Mouse (Mus musculus): Measurements from ENCODE around the gene Nptxr.

Nptxr gene

DNA sequence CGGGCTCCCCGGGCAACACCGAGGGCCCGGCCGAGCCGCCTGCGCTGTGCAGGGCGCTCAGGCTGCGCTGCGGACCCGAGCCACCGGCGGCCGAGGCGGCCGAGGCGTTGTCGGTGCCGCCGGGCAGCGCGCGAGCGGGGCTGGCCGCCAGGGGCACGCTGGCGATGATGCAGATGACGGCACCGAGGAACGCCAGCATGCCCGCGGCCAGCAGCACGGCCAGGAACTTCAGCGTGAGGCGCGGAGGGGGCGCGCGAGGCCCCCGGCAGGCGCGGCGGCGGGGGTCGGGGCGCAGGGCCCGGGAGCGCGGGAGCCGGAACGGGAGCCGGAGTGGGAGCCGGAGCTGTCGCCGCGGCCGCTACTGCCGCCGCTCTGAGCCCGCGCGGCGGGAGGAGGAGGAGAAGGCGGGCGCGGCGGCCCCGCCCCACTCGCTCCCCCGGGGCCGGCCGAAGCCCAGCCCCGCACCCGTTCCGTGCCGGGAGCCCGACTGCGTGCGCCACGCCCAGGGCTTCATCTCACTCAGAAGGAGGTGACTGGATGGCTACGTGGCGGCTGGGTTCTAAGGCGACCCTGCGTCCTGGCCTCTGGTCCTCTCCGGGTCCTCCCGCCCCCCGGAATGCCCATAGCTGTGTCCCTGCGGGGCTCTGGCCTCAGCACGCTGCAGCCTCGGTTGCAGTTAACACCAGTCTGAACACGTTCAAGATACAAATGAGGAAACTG is at the start of gene Nptxr:
Gene Nptxr (minus strand): TSS at position 415 of the 720 bp plus-strand sequence.
- DNase-seq (ENCODE audit: low read depth): peak; percentile 15

DNA sequence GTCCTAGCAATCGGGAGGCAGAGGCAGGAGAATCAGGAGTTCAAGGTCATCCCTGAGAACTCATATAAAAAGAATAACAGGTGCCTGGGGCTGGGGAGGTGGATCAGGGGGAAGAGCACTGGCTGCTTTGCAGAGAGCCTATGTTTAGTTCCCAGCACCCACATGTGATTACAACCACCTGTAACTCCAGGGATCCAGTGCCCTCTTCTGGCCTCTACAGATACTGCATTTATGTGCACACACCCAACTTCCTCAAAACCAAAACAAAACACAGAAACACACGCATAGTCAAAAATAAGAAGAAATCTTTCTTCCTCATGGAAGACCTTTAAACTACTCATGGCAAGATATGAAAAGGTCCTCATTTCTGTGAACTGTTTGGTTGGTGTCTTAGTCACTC is 45.6 kb upstream of the Nptxr start:
- DNase-seq (ENCODE audit: low read depth): no peak

DNA sequence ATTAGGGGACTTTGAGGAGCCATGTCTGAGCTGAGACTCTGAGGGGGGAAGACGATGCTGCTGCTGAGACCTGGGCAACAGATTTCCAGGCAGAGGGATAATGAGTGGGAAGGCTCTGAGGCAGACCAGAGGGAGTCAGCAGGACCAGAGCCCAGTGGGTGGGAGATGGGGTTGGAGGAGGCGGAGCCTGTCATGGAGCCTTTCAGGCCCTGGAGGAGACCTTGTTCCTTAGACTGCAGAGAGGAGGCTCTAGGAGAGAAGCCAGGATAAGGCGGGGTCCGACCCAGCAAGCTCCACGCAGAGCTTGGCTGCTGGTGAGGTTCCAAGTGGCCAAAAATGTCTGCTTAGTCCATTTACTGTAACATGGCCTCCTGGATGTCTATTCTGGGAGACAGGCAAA is 42.5 kb upstream of the Nptxr start:
- DNase-seq (ENCODE audit: low read depth): no peak

- no peak for DNase-seq (ENCODE audit: low read depth)
Measured at GRCm38 (mm10) chr15:79845986-79846385, 41.4 kb upstream of the Nptxr start.

- no peak for DNase-seq (ENCODE audit: low read depth)
Measured at GRCm38 (mm10) chr15:79842985-79843384, 38.4 kb upstream of the Nptxr start.

GRCm38 (mm10) chr15:79840281-79840680 is 35.7 kb upstream of the Nptxr start:
- DNase-seq (ENCODE audit: low read depth): no peak

- no peak for DNase-seq (ENCODE audit: low read depth)
Measured at GRCm38 (mm10) chr15:79834881-79835260, 30.3 kb upstream of the Nptxr start.

DNA sequence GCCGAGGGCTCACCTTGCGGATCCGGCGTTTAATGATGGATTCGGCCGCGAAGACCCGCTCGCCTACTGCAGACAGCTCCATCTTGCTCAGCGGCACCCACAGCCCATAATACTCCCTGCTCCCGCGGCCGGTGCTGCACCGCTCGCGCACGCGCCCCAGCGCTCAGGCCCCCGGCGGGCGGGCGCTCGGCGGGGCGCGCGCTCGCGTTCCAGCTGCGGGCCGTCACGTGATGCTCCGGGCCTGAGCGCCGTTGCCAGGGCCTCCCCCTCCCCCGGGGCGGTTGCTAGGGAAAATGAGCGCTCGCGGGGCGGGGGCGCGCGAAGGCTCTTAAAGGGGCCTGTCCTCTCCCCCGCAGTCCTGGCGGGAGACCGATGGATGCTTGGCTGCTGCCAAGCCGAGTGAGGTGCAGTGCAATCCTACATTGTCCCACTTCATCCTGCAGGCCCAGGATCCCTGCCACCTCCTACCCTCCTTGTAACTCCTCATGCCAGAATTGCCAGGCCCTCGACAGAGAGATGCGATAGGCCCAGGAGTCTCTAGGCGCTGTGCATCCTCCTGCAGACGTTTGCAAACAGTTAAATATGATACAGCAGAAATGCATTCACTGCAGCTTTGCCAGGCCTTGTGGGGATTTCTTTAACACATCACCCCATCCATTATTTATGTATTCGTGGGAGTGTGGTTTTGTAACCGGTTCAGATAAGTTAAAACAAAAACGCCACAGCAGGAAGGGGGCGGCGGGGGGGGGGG is 29.7 kb upstream of the Nptxr start, which contains the start of the genes Npcd and Cbx6:
Gene Npcd (minus strand): TSS at position 108 of the 751 bp plus-strand sequence.
Gene Cbx6 (minus strand): TSS at position 559 of the 751 bp plus-strand sequence.
- DNase-seq (ENCODE audit: low read depth): peak; percentile 90

DNA sequence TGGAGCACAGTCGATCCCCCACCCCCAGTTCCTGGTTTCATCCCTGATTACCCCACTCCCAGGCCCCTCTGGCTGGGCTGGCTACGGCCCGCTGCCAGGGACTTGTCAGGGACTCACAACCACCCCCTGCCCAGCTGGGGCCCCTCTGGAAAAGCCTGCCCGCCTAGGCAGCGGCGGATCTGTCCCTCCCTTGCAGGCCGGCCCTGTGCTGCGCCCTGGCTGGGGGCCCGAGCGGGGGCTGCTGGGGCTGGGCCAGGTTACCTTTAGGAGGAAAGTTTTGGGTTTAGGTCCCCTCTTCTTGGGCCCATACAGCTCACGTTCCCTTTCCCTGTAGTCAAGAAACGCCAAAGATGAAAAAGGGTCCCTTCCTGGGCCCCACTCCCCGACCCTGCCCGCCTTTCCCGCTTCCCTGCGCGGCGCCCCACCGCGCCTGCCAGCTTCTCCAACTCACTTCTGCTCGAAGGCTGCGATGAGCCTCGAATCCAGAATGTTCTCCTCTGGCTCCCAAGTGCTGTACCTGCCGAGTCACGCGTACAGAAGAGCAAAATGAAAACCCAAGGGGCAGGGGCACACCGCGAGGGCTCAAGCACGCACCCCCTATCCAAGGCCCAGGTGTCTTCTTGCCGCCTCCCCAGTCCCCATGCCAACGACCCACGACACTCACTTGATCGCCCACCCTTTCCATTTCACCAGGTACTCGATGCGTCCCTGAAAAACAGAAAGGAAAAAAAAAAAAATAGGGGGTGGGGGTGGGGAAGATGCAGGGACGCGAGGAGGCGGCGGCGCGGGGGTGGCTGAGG is 28.9 kb upstream of the Nptxr start:
- peak; percentile 45 for DNase-seq (ENCODE audit: low read depth)

- DNase-seq (ENCODE audit: low read depth): peak; percentile 88
Measured at GRCm38 (mm10) chr15:79832064-79832900, 27.7 kb upstream of the Nptxr start.

DNA sequence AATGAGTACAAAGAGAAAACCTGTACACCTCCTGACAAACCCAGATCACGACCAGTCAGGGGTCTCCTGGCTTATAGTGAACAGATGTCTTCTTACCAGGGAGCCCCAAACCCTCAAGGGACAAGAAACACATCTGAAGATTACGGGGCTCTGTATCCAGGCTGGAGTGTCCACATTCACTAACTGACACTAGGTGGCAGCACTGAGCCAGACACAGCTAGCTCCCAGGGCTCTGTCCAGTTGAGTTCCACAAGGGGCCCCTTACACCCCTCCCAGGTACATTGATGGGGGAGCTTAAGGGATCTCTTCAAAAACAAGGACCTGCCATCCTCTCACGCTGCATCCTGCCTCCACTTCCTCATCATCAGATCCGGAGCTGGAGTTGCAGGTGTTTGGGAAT is 25.8 kb upstream of the Nptxr start:
- peak; percentile 91 for DNase-seq (ENCODE audit: low read depth)

DNA sequence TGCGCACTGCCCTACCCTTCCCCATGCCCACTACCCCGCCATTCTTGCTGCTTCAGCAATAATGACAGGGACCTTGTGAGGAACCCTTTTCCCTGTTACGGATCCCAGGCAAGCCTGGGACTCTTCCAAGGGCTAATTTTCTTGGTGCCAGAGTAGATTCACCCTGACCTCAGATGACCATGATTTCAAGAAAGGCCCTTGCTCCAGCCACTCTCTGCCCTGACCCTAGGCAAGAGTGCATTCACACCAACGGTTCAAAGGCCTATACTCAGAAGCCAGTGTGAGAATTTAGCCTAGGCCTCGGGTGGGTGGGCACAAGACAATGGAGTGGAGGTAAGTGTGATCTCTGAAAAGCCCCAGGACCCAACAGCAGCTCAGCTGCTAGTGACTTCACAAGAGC is 24.9 kb upstream of the Nptxr start:
- no peak for DNase-seq (ENCODE audit: low read depth)

DNA sequence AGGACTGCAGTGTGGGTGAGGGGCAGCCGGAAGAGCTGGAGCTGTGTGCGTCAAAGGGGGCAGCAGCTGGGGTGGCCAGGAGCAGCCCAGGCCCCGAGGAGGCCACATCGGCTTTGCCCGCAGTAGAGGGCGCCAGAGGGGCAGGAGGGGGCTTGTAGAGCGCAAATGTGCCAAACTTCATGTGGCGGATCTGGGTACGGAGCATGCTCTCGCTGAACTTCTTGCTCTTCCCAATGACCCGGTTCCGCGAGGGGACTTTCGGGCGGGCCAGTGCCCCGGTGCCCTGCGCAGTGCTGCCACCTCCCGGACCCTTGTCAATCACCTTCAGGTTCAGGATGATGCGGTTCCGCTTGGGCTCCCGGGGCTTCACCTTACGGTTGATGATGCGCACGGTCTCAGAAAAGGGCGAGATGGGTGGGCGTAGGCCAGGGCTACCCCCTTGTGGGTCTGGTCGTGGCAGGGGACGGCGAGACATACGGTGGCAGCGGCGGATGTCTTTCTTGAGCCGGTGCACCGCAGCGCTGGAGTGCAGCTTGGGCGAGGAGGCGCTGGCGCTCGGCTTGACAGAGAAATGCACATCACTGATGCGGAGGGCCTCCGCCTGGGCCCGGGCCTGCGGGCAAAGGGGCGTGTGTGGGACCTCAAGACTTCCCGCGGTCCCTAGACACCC is 23.9 kb upstream of the Nptxr start:
- no peak for DNase-seq (ENCODE audit: low read depth)

DNA sequence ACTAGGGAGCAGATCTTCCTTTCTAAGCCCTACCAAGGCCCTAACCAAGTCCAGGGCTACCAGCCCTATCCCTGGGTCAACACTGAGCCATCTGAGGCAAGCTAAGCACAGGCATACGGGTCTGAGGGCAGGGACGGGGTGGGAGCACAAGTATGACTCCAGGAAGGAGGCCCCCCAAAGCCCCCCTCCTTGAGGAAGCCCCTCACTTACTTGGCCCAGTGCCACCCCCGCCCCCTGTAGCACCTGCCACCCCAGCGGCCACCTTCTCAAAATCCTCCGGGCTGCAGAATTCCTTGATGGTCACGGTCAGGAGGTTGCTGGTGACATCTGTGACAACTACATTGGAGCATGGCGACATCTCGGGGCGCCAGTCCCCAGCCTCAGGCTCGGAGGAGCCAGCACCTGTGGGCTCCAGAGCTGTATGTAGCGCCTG is 23.2 kb upstream of the Nptxr start:
- no peak for DNase-seq (ENCODE audit: low read depth)

DNA sequence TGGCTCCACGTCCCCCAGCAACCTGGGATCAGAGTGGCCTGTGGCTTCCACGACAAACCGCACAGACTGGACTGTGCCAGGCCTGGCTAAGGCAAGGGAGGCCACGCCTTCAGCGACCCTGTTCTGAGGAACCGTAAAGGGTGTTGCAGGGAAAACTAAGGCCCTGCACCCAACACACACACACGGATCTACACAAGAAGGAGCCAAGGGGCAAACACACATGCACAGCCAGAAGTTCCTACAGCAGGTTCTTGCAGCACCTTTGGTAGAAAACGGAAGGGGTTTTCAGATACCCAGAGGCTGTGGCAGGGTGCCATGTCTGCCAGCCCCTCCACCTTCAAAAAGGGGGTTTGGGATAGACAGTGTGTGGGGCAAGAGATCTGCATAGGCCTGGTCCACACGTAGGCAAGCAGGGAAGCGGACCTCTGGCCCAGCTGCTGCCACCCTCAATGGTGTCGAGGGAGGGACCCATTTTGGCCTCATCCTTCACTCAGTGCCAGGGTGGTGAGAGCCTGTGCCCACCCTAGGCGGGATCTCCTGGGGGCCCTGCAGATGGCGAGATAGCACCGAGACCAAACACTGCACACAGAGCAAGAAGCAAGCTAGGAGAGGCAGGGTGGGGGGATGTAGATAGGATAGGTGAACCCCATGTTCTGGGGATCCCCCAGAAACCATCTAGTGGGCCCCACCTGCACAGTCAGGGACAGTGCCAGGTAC is 22.7 kb upstream of the Nptxr start:
- DNase-seq (ENCODE audit: low read depth): no peak

- DNase-seq (ENCODE audit: low read depth): no peak
Measured at GRCm38 (mm10) chr15:79826221-79826935, 21.8 kb upstream of the Nptxr start.

GRCm38 (mm10) chr15:79825146-79825825 is 20.7 kb upstream of the Nptxr start:
- peak; percentile 66 for DNase-seq (ENCODE audit: low read depth)

- DNase-seq (ENCODE audit: low read depth): no peak
Measured at GRCm38 (mm10) chr15:79823588-79824280, 19.2 kb upstream of the Nptxr start.
